13 mouse cellular contexts compared by ENCODE assay signal in genomic region chr5:4101770-4102169, GRCm38 (mm10). TPM values are rescaled to one million over a fixed set of nuclear protein-coding genes. Genes with fewer than 3 reads are reported as not detected.
A peak's percentile ranks its signal among the peaks of the same experiment; 100 is the strongest.
DNase-seq lines count a peak whose midpoint lies in the region; ATAC-seq and TF ChIP-seq lines count a peak whose summit lies in the region.
"Had no signal": no experiment of that assay in that cellular context is flagged by ENCODE, and none has a peak within 500 bp of the region (broad histone marks: within the 10 kb centered on the region; RNA-seq: fewer than 3 reads in every experiment).

No protein-coding gene starts in this region.

- DNase-seq in kidney, postnatal 0 days (ENCODE audit: low spot score) = no peak
- no peak for DNase-seq in kidney, adult 18-20 months
- DNase-seq in A20 (ENCODE audit: low read depth, low spot score) (peak; percentile 61), ES-CJ7 (ENCODE audit: low read depth, low spot score) (peak; percentile 61)
- peak; percentile 78 for DNase-seq in midbrain, embryonic 11.5 days (ENCODE audit: low spot score, missing footprints)
- no peak for DNase-seq in left cerebral cortex, postnatal 10 days (ENCODE audit: extremely low spot score in 1 of 2, low spot score in 2 of 2)
- no peak for DNase-seq in adrenal gland, adult 8-10 months
- no peak for DNase-seq in spleen, adult 12 weeks (ENCODE audit: low spot score)
- DNase-seq: cerebellum, adult 11 months; kidney, adult 2 months; right cerebral cortex, postnatal 4 days had no signal

- H3K4me3 ChIP-seq in kidney, postnatal 0 days (replicated peaks; ENCODE audit: low read depth, low read length) = no peak overlapping the region
- no peak overlapping the region for H3K4me3 ChIP-seq in midbrain, embryonic 11.5 days (ENCODE audit: low read depth, low read length)

- H3K9me3 ChIP-seq in kidney, postnatal 0 days (replicated peaks; ENCODE audit: low read length) = no peaks in the 10 kb centered on the region
- peaks cover 5% of the 10 kb centered on the region; the same call in 1 of the 2 replicates for H3K9me3 ChIP-seq in midbrain, embryonic 11.5 days (ENCODE audit: control insufficient read depth, low read length)

- H3K9ac ChIP-seq in kidney, postnatal 0 days (ENCODE audit: low read depth, low read length) = no peak overlapping the region
- H3K9ac ChIP-seq in midbrain, embryonic 11.5 days (ENCODE audit: low read length) = no peak overlapping the region

- 97% methylated on average over 2 of the region's 2 CpGs for WGBS in kidney, postnatal 0 days
- 89% methylated on average over 2 of the region's 2 CpGs for WGBS in midbrain, embryonic 11.5 days

- no peak overlapping the region for H3K4me2 ChIP-seq in kidney, postnatal 0 days (ENCODE audit: low read length)
- no peak overlapping the region for H3K4me2 ChIP-seq in midbrain, embryonic 11.5 days

- H3K4me1 ChIP-seq in kidney, postnatal 0 days (replicated peaks; ENCODE audit: insufficient read depth, low read length) = peaks cover 3% of the 10 kb centered on the region; the same call in 1 of the 2 replicates
- H3K4me1 ChIP-seq in midbrain, embryonic 11.5 days (ENCODE audit: control insufficient read depth, insufficient read depth, low read length) = peaks cover 6% of the 10 kb centered on the region

- no peak for ATAC-seq in kidney, postnatal 0 days (replicated peaks; ENCODE audit: low FRiP score, low read depth)
- no peak for ATAC-seq in midbrain, embryonic 11.5 days (ENCODE audit: low FRiP score)
- ATAC-seq: forebrain, embryonic 14.5 days had no signal

- H3K36me3 ChIP-seq in kidney, postnatal 0 days (ENCODE audit: insufficient read depth, low read length) = peaks cover 16% of the 10 kb centered on the region
- H3K36me3 ChIP-seq in midbrain, embryonic 11.5 days (ENCODE audit: control insufficient read depth, insufficient read depth, low read length) = peaks cover 21% of the 10 kb centered on the region

- no peaks in the 10 kb centered on the region for H3K27me3 ChIP-seq in kidney, postnatal 0 days (ENCODE audit: insufficient read depth, low read length)
- H3K27me3 ChIP-seq in midbrain, embryonic 11.5 days (ENCODE audit: control insufficient read depth, insufficient read depth, low read length) = no peaks in the 10 kb centered on the region

- peak; percentile 55 for TF ChIP-seq CTCF in kidney, postnatal 0 days (IDR thresholded peaks at IDR 0.05; ENCODE audit: low read depth)

- no peak overlapping the region for H3K27ac ChIP-seq in kidney, postnatal 0 days
- H3K27ac ChIP-seq in midbrain, embryonic 11.5 days (ENCODE audit: low read depth, low read length) = no peak overlapping the region
- H3K27ac ChIP-seq: embryonic facial prominence, embryonic 10.5 days had no signal

- intact Hi-C loops in left cerebral cortex, postnatal 10 days (cut with DNase I) = loop anchor here (10.0 kb wide), 1 partner anchor 93 kb away; the partner anchor contains the start of gene Mterf1b

RNA-seq across cellular contexts. Expression of gene Cyp51, which starts 2.8 kb away (rescaled TPM):
- polyA plus RNA-seq in kidney, postnatal 0 days (2015; fragmentation: Nextera tagmentation; extraction: Ambion mirVana) = 51.5 and 57.5 TPM in 2 replicates
- polyA plus RNA-seq in midbrain, embryonic 11.5 days (2014; fragmentation: Nextera tagmentation; extraction: Ambion mirVana) = 176 and 200 TPM in 2 replicates
- 10 to 100 TPM; 76.0 to 87.4 TPM for total RNA-seq in left cerebral cortex, postnatal 10 days (2021)
- 10 to 100 TPM; 32.3 to 74.6 (median 57.3) TPM for total RNA-seq in adrenal gland, adult 8-10 months (2022)

Comparison
In these comparisons a context has a peak if more than half of its experiments do, and no peak if none do; other contexts are left out.
1. DNase-seq: peak in A20 (single experiment), ES-CJ7 (single experiment) and midbrain, embryonic 11.5 days (single experiment); none in kidney, postnatal 0 days (single experiment), kidney, adult 18-20 months (single experiment), left cerebral cortex, postnatal 10 days (0 of 2), adrenal gland, adult 8-10 months (single experiment) and spleen, adult 12 weeks (single experiment).